10 mouse cellular contexts compared by ENCODE assay signal in genomic region chr15:77836692-77837443, GRCm38 (mm10). TPM values are rescaled to one million over a fixed set of nuclear protein-coding genes. Genes with fewer than 3 reads are reported as not detected.
A peak's percentile ranks its signal among the peaks of the same experiment; 100 is the strongest.
DNase-seq lines count a peak whose midpoint lies in the region; ATAC-seq and TF ChIP-seq lines count a peak whose summit lies in the region.
"Had no signal": no experiment of that assay in that cellular context is flagged by ENCODE, and none has a peak within 500 bp of the region (broad histone marks: within the 10 kb centered on the region; RNA-seq: fewer than 3 reads in every experiment).

No protein-coding gene starts in this region.

- no peaks in the 10 kb centered on the region for H3K27me3 ChIP-seq in heart, embryonic 11.5 days (ENCODE audit: control insufficient read depth, insufficient read depth, low read length)
- H3K27me3 ChIP-seq in thymus, adult 2 months (ENCODE audit: control insufficient read depth, insufficient read depth, low read length): no peaks in the 10 kb centered on the region
- no peaks in the 10 kb centered on the region for H3K27me3 ChIP-seq in intestine, postnatal 0 days (replicated peaks; ENCODE audit: control insufficient read depth, insufficient read depth, low read length)
- no peaks in the 10 kb centered on the region for H3K27me3 ChIP-seq in stomach, embryonic 16.5 days (ENCODE audit: control insufficient read depth, insufficient read depth, low read length)

- H3K9ac ChIP-seq in heart, embryonic 11.5 days (ENCODE audit: low read depth, low read length): peak overlapping the region; percentile 17; the same call in 1 of the 2 replicates
- H3K9ac ChIP-seq in intestine, postnatal 0 days (ENCODE audit: low read depth, low read length): no peak overlapping the region
- H3K9ac ChIP-seq in stomach, embryonic 16.5 days (ENCODE audit: low read length): peak overlapping the region; percentile 61

- peak overlapping the region; percentile 86 for H3K4me2 ChIP-seq in heart, embryonic 11.5 days
- peak overlapping the region; percentile 42; the same call in 1 of the 2 replicates for H3K4me2 ChIP-seq in intestine, postnatal 0 days (replicated peaks; ENCODE audit: low read depth)
- peak overlapping the region; percentile 80 for H3K4me2 ChIP-seq in stomach, embryonic 16.5 days (ENCODE audit: low read depth, low read length)

- H3K4me3 ChIP-seq in heart, embryonic 11.5 days (ENCODE audit: low read depth, low read length): peak overlapping the region; percentile 4; the same call in 1 of the 2 replicates
- no peak overlapping the region for H3K4me3 ChIP-seq in thymus, adult 2 months (ENCODE audit: control insufficient read depth, insufficient read depth, low read length)
- H3K4me3 ChIP-seq in intestine, postnatal 0 days (ENCODE audit: low read depth, low read length): no peak overlapping the region
- H3K4me3 ChIP-seq in stomach, embryonic 16.5 days (replicated peaks; ENCODE audit: low read length): peak overlapping the region; percentile 98

- no peak for ATAC-seq in heart, embryonic 11.5 days (replicated peaks; ENCODE audit: insufficient number of reproducible peaks, low FRiP score, low TSS enrichment)
- no peak for ATAC-seq in intestine, postnatal 0 days
- no peak for ATAC-seq in stomach, embryonic 16.5 days (ENCODE audit: insufficient read depth, low FRiP score)

- H3K4me1 ChIP-seq in heart, embryonic 11.5 days (ENCODE audit: control insufficient read depth, insufficient read depth, low read length): peaks cover 65% of the 10 kb centered on the region
- peaks cover 66% of the 10 kb centered on the region for H3K4me1 ChIP-seq in thymus, adult 2 months (replicated peaks; ENCODE audit: control insufficient read depth, insufficient read depth, low read length)
- H3K4me1 ChIP-seq in intestine, postnatal 0 days (replicated peaks; ENCODE audit: control insufficient read depth, insufficient read depth, low read length): peaks cover 43% of the 10 kb centered on the region
- peaks cover 72% of the 10 kb centered on the region for H3K4me1 ChIP-seq in stomach, embryonic 16.5 days (ENCODE audit: control insufficient read depth, insufficient read depth, low read length)

- H3K36me3 ChIP-seq in heart, embryonic 11.5 days (ENCODE audit: control insufficient read depth, insufficient read depth, low read length): peaks cover 5% of the 10 kb centered on the region; the same call in 1 of the 2 replicates
- H3K36me3 ChIP-seq in thymus, adult 2 months (ENCODE audit: control insufficient read depth, insufficient read depth, low read length): peaks cover 6% of the 10 kb centered on the region
- H3K36me3 ChIP-seq in intestine, postnatal 0 days (ENCODE audit: control insufficient read depth, insufficient read depth): peaks cover 4% of the 10 kb centered on the region; the same call in 1 of the 2 replicates
- H3K36me3 ChIP-seq in stomach, embryonic 16.5 days (ENCODE audit: control insufficient read depth, insufficient read depth, low read length): no peaks in the 10 kb centered on the region

- TF ChIP-seq CTCF in thymus, adult 2 months (IDR thresholded peaks at IDR 0.05; ENCODE audit: borderline replicate concordance, control insufficient read depth, extremely low read depth, insufficient read depth, low read length, poor library complexity): no peak
- no peak for TF ChIP-seq CTCF in intestine, postnatal 0 days (IDR thresholded peaks at IDR 0.05; ENCODE audit: low read depth)

- DNase-seq in heart, adult 8-10 months (ENCODE audit: low spot score): no peak
- DNase-seq in thymus, adult 2 months: no peak
- no peak for DNase-seq in thymus, adult 18-20 months
- DNase-seq in frontal cortex, postnatal 14 days (ENCODE audit: low spot score in 2 of 2): no peak
- DNase-seq in ovary, postnatal 10 days (ENCODE audit: low spot score): no peak
- DNase-seq: cerebellum, postnatal 36 days; gastrocnemius, postnatal 10 days had no signal

- no peak for TF ChIP-seq POLR2A in thymus, adult 2 months (IDR thresholded peaks at IDR 0.05; ENCODE audit: control insufficient read depth, extremely low read depth, insufficient read depth, low read length, poor library complexity)

- peak overlapping the region; percentile 89 for H3K27ac ChIP-seq in heart, embryonic 11.5 days (ENCODE audit: low read depth, low read length)
- peak overlapping the region; percentile 83 for H3K27ac ChIP-seq in thymus, adult 2 months (ENCODE audit: control insufficient read depth, insufficient read depth, low read length)
- peak overlapping the region; percentile 16 for H3K27ac ChIP-seq in intestine, postnatal 0 days (ENCODE audit: low read depth, low read length)
- H3K27ac ChIP-seq in stomach, embryonic 16.5 days (ENCODE audit: low read length): peak overlapping the region; percentile 98

- no peaks in the 10 kb centered on the region for H3K9me3 ChIP-seq in heart, embryonic 11.5 days (replicated peaks; ENCODE audit: control insufficient read depth, low read length)
- H3K9me3 ChIP-seq in intestine, postnatal 0 days (ENCODE audit: control insufficient read depth): no peaks in the 10 kb centered on the region
- no peaks in the 10 kb centered on the region for H3K9me3 ChIP-seq in stomach, embryonic 16.5 days (replicated peaks; ENCODE audit: control insufficient read depth, low read length)

- WGBS in heart, embryonic 11.5 days (ENCODE audit: insufficient replicate concordance): 21% methylated on average over 6 of the region's 6 CpGs
- WGBS in thymus, adult 2 months: 66% methylated on average over 6 of the region's 6 CpGs
- 45% methylated on average over 6 of the region's 6 CpGs for WGBS in intestine, postnatal 0 days
- 53% methylated on average over 6 of the region's 6 CpGs for WGBS in stomach, embryonic 16.5 days

RNA-seq across cellular contexts. Expression of gene Myh9, which starts 5.1 kb away (rescaled TPM):
- 30.4 and 31.8 TPM in 2 replicates for polyA plus RNA-seq in heart, embryonic 11.5 days (2014; fragmentation: Nextera tagmentation; extraction: Ambion mirVana)
- 100 to 1,000 TPM in 1 of 4 experiments, 10 to 100 TPM in 3; 72.5 to 127 (median 97.2) TPM for total RNA-seq in heart, adult 8-10 months (2022)
- polyA plus RNA-seq in thymus, adult 2 months (2012; rRNA removed): 167 and 193 TPM in 2 replicates
- 25.7 and 27.7 TPM in 2 replicates for polyA plus RNA-seq in intestine, postnatal 0 days (2015; fragmentation: Nextera tagmentation; extraction: Ambion mirVana)
- polyA plus RNA-seq in stomach, embryonic 16.5 days (2015; fragmentation: Nextera tagmentation; extraction: Ambion mirVana): 54.5 and 63.5 TPM in 2 replicates

Comparison
In these comparisons a context has a peak if more than half of its experiments do, and no peak if none do; other contexts are left out.
1. H3K27ac ChIP-seq: peak in every context shown above with its lines; median percentile 98 in stomach, embryonic 16.5 days; 89 in heart, embryonic 11.5 days; 83 in thymus, adult 2 months; 16 in intestine, postnatal 0 days.
2. H3K4me3 ChIP-seq: peak in heart, embryonic 11.5 days (single experiment) and stomach, embryonic 16.5 days (single experiment); none in thymus, adult 2 months (single experiment) and intestine, postnatal 0 days (single experiment).
3. Peak in every context shown above with its lines, with median percentiles within 50 percentile points of each other: H3K4me2 ChIP-seq.